Mouse (Mus musculus): ENCODE data around the gene Ppp1r12c.

DNA sequence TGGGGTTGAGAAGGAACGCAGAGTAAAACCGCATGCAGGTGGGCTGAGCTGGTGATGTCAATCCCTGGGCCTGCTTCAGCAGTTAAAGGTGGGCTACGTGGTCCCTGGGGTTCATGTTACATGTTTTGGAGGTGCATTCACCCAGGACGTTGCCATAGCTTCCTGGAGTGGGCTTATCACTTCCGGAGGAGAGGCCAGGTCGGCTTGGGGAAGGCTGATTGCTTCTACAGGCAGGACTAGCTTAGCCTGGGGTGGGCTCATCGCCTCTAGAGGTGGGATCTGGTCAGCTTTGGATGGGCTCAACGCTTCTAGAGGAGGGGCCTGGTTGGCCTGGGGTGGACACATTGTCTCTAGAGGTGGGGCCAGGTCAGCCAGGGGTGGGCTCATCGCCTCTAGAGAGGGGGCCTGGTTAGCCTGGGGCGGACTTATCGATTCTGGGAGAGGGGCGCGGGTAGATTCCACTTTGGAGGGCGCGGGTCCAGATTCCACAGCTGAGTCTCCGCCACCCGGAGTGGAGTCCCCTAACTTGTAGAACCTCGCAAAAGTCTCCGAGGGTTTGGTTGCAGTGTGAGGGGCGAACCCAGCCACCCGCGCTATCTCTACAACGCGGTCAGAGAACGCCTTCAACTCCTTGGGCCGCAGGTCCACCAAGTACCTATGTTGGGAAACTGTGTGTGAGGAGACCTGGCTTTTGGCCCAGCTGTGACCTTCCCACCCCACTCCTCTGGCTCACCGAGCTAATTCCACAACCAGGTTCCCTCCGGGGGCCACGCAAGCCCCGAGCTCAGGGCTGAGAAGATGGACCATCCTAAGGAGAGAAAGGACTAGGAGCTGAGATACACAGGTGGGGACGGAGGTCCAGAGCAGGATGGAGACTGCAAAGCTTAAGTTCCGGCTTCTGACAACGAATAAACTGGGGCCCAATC, 22.0 kb upstream of the Ppp1r12c start:
- TF ChIP-seq FLI1 (IDR thresholded peaks at IDR 0.05; ENCODE audit: low read length) (no peak), GATA1 (IDR thresholded peaks at IDR 0.05; ENCODE audit: borderline replicate concordance, low read length) (no peak)
